Mouse (Mus musculus) cerebellum, postnatal 36 days (tissue): Measurements from ENCODE around the gene Qser1.

Source experiments
- DNase-seq, 2 experiments: peaks; one replicate each; pipeline ENCODE4 v3.0.0; 2021 to 2022; ENCODE audit warnings: mixed read lengths in 2 of 2

Qser1 gene

DNA sequence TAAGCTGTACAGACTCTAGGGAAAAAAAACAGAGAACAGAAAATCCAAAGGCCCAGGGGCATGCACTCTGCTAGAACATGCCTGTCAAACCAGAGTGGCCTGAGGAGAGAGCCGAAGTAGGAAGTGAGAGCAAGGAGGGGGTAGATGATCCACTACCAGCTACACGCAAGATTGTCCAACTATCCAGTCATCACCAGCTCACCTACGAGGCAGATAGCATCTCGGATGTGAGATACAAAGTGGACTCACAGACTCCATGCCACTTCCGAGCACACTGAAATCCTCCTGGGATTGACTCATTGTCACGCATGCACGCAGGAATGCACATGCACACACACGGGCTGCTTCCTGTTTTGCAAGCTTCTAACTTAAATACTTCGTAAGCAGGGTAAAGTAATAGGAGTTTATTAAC is 84.5 kb downstream of the Qser1 start:
- DNase-seq = no peak

DNA sequence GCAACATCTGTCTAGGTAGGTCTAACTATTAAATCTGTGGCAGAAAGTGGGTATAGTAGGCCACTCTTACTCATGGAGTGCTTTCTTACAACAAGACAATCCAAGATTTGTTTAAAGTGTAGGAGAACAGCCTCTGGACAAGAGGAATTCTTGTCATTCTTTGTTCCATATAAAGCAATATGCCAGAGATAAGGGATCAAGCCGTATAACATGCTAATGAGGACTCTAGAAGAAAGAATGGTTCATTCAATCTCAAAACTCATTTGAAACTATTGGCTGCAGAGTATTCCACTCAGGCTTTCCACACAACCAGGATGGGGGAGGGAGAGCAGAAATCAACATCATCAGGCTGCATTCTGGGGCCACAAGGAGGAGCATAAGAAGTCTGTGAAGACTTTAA is 89.2 kb downstream of the Qser1 start:
- no peak for DNase-seq

DNA sequence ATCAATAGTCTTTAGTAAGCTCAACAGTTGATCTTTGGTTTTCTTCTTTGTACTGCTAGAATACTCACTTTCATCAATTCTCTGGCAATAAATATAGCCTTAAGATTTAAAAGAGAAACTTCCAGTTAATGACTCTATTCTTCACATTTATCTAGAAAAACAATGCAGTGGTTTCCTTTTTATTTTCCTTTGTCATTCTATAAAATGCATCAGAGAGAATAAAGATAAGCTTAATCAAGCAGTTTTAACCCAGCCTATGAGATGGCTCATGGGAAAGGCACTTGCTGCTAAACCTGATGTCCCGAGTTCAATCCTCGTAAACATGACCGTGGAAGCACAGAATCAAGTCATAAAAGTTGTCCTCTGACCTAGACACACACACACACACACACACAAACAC is 94.5 kb downstream of the Qser1 start:
- DNase-seq = no peak

DNA sequence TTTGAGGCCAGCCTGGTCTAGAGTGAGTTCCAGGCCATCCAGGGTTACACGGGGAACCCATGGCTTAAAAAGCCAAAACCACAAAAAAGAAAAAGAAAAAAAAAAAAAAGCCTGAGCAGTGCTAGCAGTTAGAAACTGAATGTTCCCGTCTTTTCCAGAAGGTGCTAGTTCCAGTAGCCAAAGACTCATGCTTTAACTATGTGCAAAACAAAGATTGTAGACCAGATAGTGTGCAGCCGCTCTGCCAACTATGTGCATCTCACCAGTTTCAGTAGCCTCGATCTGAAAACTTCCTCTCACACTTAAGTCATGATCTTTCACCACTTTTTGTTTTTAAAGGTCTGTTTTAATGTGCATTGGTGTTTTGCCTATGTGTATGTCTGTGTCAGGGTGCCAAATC is 98.7 kb downstream of the Qser1 start:
- DNase-seq = no peak

DNA sequence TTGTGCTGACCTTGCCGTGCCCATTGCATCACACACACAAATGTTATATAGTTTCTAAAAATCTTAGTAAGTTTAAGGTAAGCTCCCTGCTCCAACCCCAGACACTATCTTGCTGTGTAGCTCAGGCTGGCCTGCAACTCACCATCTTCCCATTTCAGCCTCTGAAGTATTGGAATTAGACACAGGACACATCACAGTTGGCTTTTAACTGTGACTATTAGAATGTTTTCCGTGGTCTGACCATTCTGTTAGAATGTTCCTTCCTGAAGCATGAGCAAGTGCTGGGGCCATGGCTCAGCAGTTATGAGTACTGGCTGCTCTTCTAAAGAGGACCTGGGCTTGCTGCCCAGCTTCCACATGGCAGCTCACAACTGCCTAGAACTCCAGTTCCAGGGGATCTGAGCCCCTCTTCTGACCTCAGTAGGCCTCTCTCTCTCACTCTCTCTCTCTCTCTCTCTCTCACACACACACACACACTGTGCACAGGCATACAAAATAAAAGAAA is 99.3 kb downstream of the Qser1 start:
- DNase-seq = no peak

DNA sequence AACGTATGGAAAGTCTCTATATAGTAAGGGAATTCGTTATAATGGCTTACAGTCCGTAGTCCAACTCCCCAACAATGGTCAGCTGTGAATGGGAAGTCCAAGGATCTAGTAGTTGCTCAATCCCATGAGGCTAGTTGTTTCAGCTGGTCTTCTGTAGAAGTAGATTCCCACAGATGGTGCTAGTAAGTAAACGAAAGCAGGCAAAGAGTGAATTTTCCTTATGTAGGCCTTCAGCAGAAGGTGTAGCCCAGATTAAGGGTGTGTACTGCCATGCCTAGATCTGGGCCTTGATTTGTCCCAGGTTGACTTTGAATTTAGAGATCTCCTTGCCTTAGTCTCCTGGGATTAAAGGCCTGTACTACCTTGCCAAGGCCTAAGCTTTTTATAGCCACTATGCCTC is 100.3 kb downstream of the Qser1 start, which contains the start of gene Pin1rt1:
Gene Pin1rt1 (minus strand): TSS at position 101 of the 400 bp plus-strand sequence.
- DNase-seq = no peak

DNA sequence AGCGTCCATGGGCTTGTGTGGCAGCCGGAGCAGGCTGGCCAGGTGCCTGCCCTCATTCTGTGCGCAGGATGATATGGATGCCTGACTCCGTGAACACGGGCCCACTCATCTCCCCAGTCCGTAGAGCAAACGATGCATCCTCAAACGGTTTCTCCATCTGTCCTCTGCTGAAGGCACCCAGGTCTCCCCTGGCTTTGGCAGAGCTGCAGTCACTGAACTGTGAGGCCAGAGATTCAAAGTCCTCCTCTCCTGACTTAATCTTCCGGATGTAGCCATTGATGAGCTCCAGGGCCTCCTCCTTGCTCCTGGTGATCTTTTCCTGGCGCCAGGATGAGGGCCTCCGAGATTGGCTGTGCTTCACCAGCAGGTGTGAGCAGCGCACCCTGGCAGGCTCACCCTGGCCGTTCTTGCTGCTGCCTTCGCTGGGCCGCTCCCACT is 102.3 kb downstream of the Qser1 start:
- peak; percentile 59 to 61 for DNase-seq

DNA sequence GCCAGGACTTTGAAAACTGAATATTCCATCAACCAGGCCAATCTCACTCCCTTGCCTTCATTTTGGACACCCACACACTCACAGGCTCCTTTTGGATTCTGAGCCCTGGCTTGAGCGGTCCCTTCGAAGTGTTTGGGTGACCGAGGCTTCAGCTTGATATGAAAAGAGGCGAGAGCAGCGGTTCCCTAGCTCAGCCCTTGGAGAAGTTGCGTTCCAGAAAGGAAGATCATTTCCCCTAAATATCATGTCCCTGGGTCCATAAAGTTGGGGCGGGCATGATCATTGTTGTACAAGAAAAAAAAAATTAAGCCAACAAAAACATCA is 104.1 kb downstream of the Qser1 start:
- DNase-seq = no peak

DNA sequence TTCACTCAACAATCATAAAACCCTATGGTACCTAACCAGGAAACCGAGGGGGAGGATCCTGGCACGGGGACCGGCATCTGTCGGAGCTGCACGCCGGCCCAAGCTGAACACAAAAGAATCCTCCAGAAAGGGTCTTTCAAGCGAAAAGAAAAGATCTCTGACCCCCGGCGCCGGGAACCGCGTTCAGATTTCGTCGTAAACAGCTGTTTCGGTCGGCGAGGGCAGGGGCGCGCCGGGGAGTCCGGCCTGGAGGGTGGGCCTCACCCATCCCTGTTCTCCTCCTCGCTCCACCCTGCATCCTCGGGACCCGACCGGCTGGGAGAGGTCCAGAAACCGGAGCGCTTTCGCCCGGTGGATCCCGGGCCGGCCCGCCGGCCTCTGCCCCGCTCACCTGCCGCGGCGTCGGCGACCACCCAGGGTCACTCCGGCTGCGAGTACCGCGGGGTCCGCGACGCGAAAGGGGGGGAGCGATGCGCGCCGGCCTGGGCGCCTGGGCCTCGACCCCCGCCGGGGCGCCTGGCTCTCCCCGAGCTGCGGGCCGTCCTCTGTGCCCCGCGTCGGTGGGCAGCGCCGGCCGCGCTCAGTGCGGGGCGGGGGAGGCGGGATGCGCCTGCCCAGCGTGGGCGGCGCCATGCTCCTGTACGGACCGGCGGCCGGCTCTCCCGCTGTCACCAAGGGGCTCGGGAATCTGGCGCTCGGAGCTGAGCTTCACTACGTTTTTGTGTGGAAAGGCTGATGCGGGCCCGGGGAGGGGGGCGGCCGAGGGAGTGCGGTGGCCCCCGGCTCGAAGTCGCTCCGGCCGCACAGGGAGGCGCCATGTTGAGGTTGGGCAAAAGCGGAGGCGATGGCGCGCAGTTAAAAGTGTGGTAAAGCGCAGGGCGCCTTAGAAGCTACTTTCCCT is 104.7 kb downstream of the Qser1 start, which contains the start of gene Tcp11l1:
Gene Tcp11l1 (minus strand): TSS at position 585 of the 901 bp plus-strand sequence.
- DNase-seq = peak; percentile 70 to 72

DNA sequence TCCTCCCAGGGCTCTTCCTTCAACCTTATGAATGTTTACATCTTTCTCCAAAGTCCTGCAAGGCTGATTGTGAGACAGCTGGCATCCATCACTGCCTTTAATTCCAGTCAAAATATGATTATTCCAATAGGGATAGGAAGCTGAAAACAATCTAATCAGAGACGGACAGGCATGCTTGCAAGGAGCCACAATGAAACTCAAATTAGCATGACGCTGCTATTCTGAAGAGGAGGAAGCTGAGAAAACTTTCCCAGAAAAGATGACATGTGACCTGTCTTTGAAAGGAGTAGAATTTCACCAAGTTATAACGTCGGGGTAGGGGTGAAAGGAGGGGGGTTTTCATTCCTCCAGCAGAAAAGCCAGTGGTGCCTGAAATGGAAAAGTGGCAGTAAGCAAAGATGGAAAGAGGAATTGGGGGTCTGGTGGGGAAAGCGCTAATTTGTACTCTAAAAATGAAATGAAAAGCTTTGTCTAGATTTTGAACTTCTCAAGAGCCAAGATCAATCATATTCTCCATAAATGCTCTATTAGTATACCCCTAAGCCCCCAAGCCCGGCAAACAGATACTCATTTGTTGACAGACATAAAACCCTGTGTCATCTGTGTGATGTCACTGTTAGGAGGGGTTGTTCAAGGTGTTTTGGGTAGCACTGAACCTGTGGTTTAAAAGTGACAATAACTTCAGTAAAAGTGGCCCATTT is 105.7 kb downstream of the Qser1 start:
- DNase-seq = no peak

DNA sequence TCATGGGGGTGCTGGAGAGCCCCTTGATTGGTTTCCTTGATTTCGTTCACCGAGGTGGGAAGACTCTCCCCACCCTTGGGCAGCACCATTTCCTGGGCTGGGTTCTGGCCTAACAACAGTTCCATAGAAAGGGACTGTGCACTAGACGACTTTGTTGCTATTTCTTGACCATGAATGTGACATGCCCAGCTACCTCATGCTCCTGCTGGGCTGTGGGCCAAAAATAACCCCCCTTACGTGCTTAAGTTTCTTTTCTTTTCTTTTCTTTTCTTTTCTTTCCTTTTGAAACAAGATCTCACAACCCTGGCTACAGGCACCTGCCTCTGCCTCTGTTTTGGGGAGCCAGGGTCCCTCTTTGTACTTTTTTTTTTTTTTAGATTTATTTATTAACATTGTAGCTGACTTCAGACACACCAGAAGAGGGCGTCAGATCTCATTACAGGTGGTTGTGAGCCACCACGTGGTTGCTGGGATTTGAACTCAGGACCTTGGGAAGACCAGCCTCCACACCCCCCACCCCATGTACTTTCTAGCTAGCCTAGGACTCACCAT is 106.7 kb downstream of the Qser1 start:
- DNase-seq = no peak
